Mouse (Mus musculus): Measurements from ENCODE around the gene Ypel3. TPM values are rescaled to one million over a fixed set of nuclear protein-coding genes. Genes with fewer than 3 reads are reported as not detected.

Gene Ypel3
- total and polyA plus RNA-seq, 2 experiments from 2014 or later = 209 to 219 TPM

GRCm38 (mm10) chr7:126754866-126755265 is 21.9 kb upstream of the Ypel3 start:
- ATAC-seq (ENCODE audit: low FRiP score) (peak; percentile 35; the same call in 1 of the 2 replicates), DNase-seq (ENCODE audit: low spot score) (peak; percentile 84)
- peak; percentile 94 for TF ChIP-seq CTCF (IDR thresholded peaks at IDR 0.05)
- under 1% methylated on average over 9 of the region's 9 CpGs for WGBS
- Histone ChIP-seq H3K4me2 (ENCODE audit: low read depth, low read length, poor library complexity, severe bottlenecking) (peak overlapping the region; percentile 16; the same call in 1 of the 2 replicates), H3K36me3 (ENCODE audit: insufficient read depth, low read length) (no peaks in the 10 kb centered on the region), H3K27me3 (ENCODE audit: insufficient read depth, low read length) (no peaks in the 10 kb centered on the region), H3K4me3 (ENCODE audit: low read depth, low read length) (no peak overlapping the region), H3K27ac (ENCODE audit: low read depth, low read length) (no peak overlapping the region), H3K9me3 (ENCODE audit: low read length) (no peaks in the 10 kb centered on the region), H3K4me1 (ENCODE audit: insufficient read depth, low read length) (no peaks in the 10 kb centered on the region), H3K9ac (replicated peaks; ENCODE audit: low read length, poor library complexity, severe bottlenecking) (0 out of 2 replicates have a peak overlapping the region, but pooled peaks have one; percentile 4)

- TF ChIP-seq CTCF (IDR thresholded peaks at IDR 0.05) = no peak
- Histone ChIP-seq H3K27me3 (ENCODE audit: insufficient read depth, low read length) (no peaks in the 10 kb centered on the region), H3K4me2 (ENCODE audit: low read depth, low read length, poor library complexity, severe bottlenecking) (no peak overlapping the region), H3K4me3 (ENCODE audit: low read depth, low read length) (no peak overlapping the region), H3K9ac (replicated peaks; ENCODE audit: low read length, poor library complexity, severe bottlenecking) (no peak overlapping the region), H3K4me1 (ENCODE audit: insufficient read depth, low read length) (peaks cover 5% of the 10 kb centered on the region; the same call in 1 of the 2 replicates), H3K9me3 (ENCODE audit: low read length) (no peaks in the 10 kb centered on the region), H3K27ac (ENCODE audit: low read depth, low read length) (no peak overlapping the region), H3K36me3 (ENCODE audit: insufficient read depth, low read length) (0 out of 2 replicates have a peak, but pooled peaks cover 5% of the 10 kb centered on the region)
- WGBS = 69% methylated on average over 7 of the region's 7 CpGs
- ATAC-seq (ENCODE audit: low FRiP score) (no peak), DNase-seq (ENCODE audit: low spot score) (no peak)
These were observed 18.2 kb upstream of the Ypel3 start for GRCm38 (mm10) chr7:126758539-126758938.

- TF ChIP-seq CTCF (IDR thresholded peaks at IDR 0.05) = peak; percentile 82
- 1% methylated on average over 16 of the region's 38 CpGs for WGBS
- ATAC-seq (ENCODE audit: low FRiP score) (peak; percentile 67), DNase-seq (ENCODE audit: low spot score) (peak; percentile 95)
- H3K9ac ChIP-seq (replicated peaks; ENCODE audit: low read length, poor library complexity, severe bottlenecking) = peak within 1 kb of the TSS; percentile 82
- no peaks in the 10 kb centered on the region for H3K27me3 ChIP-seq (ENCODE audit: insufficient read depth, low read length)
- no peaks in the 10 kb centered on the region for H3K9me3 ChIP-seq (ENCODE audit: low read length)
- H3K4me3 ChIP-seq (ENCODE audit: low read depth, low read length) = peak within 1 kb of the TSS; percentile 59
- H3K27ac ChIP-seq (ENCODE audit: low read depth, low read length) = peak within 1 kb of the TSS; percentile 81
- peak within 1 kb of the TSS; percentile 91 for H3K4me2 ChIP-seq (ENCODE audit: low read depth, low read length, poor library complexity, severe bottlenecking)
- peaks cover 10% of the 10 kb centered on the region for H3K36me3 ChIP-seq (ENCODE audit: insufficient read depth, low read length)
- H3K4me1 ChIP-seq (ENCODE audit: insufficient read depth, low read length) = peaks cover 5% of the 10 kb centered on the region; the same call in 1 of the 2 replicates
These were observed 17.6 kb upstream of the Ypel3 start, which contains the start of gene Mapk3 for GRCm38 (mm10) chr7:126759050-126759671. Mapk3 (plus strand) TSS chr7:126759601.

- peaks cover 17% of the 10 kb centered on the region for H3K36me3 ChIP-seq (ENCODE audit: insufficient read depth, low read length)
- peak overlapping the region; percentile 91 for H3K4me2 ChIP-seq (ENCODE audit: low read depth, low read length, poor library complexity, severe bottlenecking)
- peak overlapping the region; percentile 59 for H3K4me3 ChIP-seq (ENCODE audit: low read depth, low read length)
- no peak for TF ChIP-seq CTCF (IDR thresholded peaks at IDR 0.05)
- H3K27me3 ChIP-seq (ENCODE audit: insufficient read depth, low read length) = no peaks in the 10 kb centered on the region
- DNase-seq (ENCODE audit: low spot score) = no peak
- H3K27ac ChIP-seq (ENCODE audit: low read depth, low read length) = peak overlapping the region; percentile 81
- H3K9ac ChIP-seq (replicated peaks; ENCODE audit: low read length, poor library complexity, severe bottlenecking) = peak overlapping the region; percentile 82
- H3K9me3 ChIP-seq (ENCODE audit: low read length) = no peaks in the 10 kb centered on the region
- under 1% methylated on average over 18 of the region's 24 CpGs for WGBS
- ATAC-seq (ENCODE audit: low FRiP score) = peak; percentile 57; the same call in 1 of the 2 replicates
- peaks cover 5% of the 10 kb centered on the region; the same call in 1 of the 2 replicates for H3K4me1 ChIP-seq (ENCODE audit: insufficient read depth, low read length)
These were observed 16.9 kb upstream of the Ypel3 start for GRCm38 (mm10) chr7:126759672-126760390.

DNA sequence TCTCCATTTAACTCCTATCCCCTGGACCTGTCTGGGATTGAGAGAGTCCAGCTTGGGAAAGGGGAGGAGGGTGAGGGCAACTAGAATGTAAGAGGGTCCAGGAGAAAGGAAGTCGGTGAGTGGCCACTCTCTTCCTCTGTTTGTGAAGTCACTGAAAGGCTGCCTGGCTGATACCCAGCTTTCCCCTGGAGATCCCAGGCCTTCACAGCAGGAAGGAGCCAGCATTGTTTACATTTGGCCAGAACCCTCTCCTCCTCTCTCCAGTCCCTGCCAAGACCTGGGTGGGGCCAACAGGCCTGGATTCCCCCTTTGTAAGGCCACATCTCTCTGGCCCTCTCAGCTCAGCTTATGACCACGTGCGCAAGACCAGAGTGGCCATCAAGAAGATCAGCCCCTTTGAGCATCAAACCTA is 16.4 kb upstream of the Ypel3 start:
- H3K27ac ChIP-seq (ENCODE audit: low read depth, low read length) = peak overlapping the region; percentile 81; the same call in 1 of the 2 replicates
- no peaks in the 10 kb centered on the region for H3K27me3 ChIP-seq (ENCODE audit: insufficient read depth, low read length)
- H3K4me2 ChIP-seq (ENCODE audit: low read depth, low read length, poor library complexity, severe bottlenecking) = peak overlapping the region; percentile 91
- 15% methylated on average over 3 of the region's 3 CpGs for WGBS
- H3K9me3 ChIP-seq (ENCODE audit: low read length) = no peaks in the 10 kb centered on the region
- H3K4me3 ChIP-seq (ENCODE audit: low read depth, low read length) = peak overlapping the region; percentile 59
- peaks cover 20% of the 10 kb centered on the region for H3K36me3 ChIP-seq (ENCODE audit: insufficient read depth, low read length)
- peak overlapping the region; percentile 82 for H3K9ac ChIP-seq (replicated peaks; ENCODE audit: low read length, poor library complexity, severe bottlenecking)
- no peak for TF ChIP-seq CTCF (IDR thresholded peaks at IDR 0.05)
- H3K4me1 ChIP-seq (ENCODE audit: insufficient read depth, low read length) = peaks cover 5% of the 10 kb centered on the region; the same call in 1 of the 2 replicates
- DNase-seq (ENCODE audit: low spot score) = peak; percentile 78
- ATAC-seq (ENCODE audit: low FRiP score) = 0 out of 2 replicates have a peak, but pooled peaks have one; percentile 15
